Mouse (Mus musculus) MEL (cell line): Measurements from ENCODE around the gene Pitx2. TPM values are rescaled to one million over a fixed set of nuclear protein-coding genes. Genes with fewer than 3 reads are reported as not detected.

Source experiments
- DNase-seq: peaks from one replicate; pipeline ENCODE4 v3.0.0; 2011; ENCODE audit warnings: low read depth, low spot score
- H3K27ac ChIP-seq: 2 replicates; pipeline ENCODE4 v1.5.1; 2012; ENCODE audit warnings: low read depth, mild to moderate bottlenecking, control low read depth, low read length, moderate library complexity; ENCODE audit not compliant: control insufficient read depth
- H3K27me3 ChIP-seq, 2 experiments: fragments of 150-350 bp in 1 of 2; sonication (generic) in 1 of 2; 2 replicates each; pipeline ENCODE4 v1.6.1; 2012; ENCODE audit warnings: low read length in 2 of 2, mild to moderate bottlenecking in 2 of 2, improper control_type of control experiment in 1 of 2, moderate library complexity in 1 of 2; ENCODE audit not compliant: insufficient read depth in 2 of 2, control insufficient read depth in 1 of 2
- H3K36me3 ChIP-seq, 2 experiments: 2 replicates each; pipeline ENCODE4 v1.6.1; 2012 to 2014; ENCODE audit warnings: low read length in 2 of 2, improper control_type of control experiment in 1 of 2, inconsistent platforms in 1 of 2, mild to moderate bottlenecking in 1 of 2; ENCODE audit not compliant: insufficient read depth in 2 of 2, control insufficient read depth in 1 of 2
- H3K4me1 ChIP-seq, 2 experiments: fragments of 150-350 bp in 1 of 2; sonication (generic) in 1 of 2; 2 replicates each; pipeline ENCODE4 v1.6.1; 2012; ENCODE audit warnings: low read length in 2 of 2, improper control_type of control experiment in 1 of 2, mild to moderate bottlenecking in 1 of 2; ENCODE audit not compliant: insufficient read depth in 2 of 2, control insufficient read depth in 1 of 2
- H3K4me3 ChIP-seq, 2 experiments: fragments of 150-350 bp in 1 of 2; sonication (generic) in 1 of 2; 2 replicates each; pipeline ENCODE4 v1.5.1; 2012; ENCODE audit warnings: low read depth in 2 of 2, low read length in 2 of 2, mild to moderate bottlenecking in 2 of 2, moderate library complexity in 2 of 2, control low read depth in 1 of 2, improper control_type of control experiment in 1 of 2; ENCODE audit not compliant: control insufficient read depth in 1 of 2, insufficient read depth in 1 of 2
- H3K79me2 ChIP-seq: 2 replicates; pipeline ENCODE4 v1.6.1; 2012; ENCODE audit warnings: mild to moderate bottlenecking, low read length, moderate library complexity; ENCODE audit not compliant: control insufficient read depth, poor library complexity, insufficient read depth
- H3K9ac ChIP-seq: 2 replicates; pipeline ENCODE4 v1.6.1; 2012; ENCODE audit warnings: low read depth, mild to moderate bottlenecking, control low read depth, low read length, moderate library complexity; ENCODE audit not compliant: control insufficient read depth, poor library complexity, severe bottlenecking
- H3K9me3 ChIP-seq: fragments of 150-350 bp; sonication (generic); replicated peaks from 2 replicates; pipeline ENCODE4 v1.6.1; 2012; ENCODE audit warnings: mild to moderate bottlenecking, low read length, improper control_type of control experiment, moderate library complexity; ENCODE audit not compliant: insufficient read depth
- BHLHE40 ChIP-seq: IDR thresholded peaks from 2 replicates; pipeline ENCODE4 v1.6.1; 2012; ENCODE audit warnings: low read depth, mild to moderate bottlenecking, inconsistent platforms, low read length, improper control_type of control experiment, borderline replicate concordance
- CTCF ChIP-seq, 3 experiments: IDR thresholded peaks in 2 of 3; conservative IDR thresholded peaks in 1 of 3; 2 replicates each; pipeline ENCODE4 v1.5.1; 2011 to 2012; ENCODE audit warnings: low read length in 3 of 3, low read depth in 2 of 3, mild to moderate bottlenecking in 2 of 3, improper control_type of control experiment in 1 of 3, inconsistent platforms in 1 of 3, mixed read lengths in 1 of 3, moderate library complexity in 1 of 3; ENCODE audit not compliant: control insufficient read depth in 1 of 3, insufficient read depth in 1 of 3, poor library complexity in 1 of 3, severe bottlenecking in 1 of 3
- EP300 ChIP-seq, 2 experiments: IDR thresholded peaks; 2 replicates each; pipeline ENCODE4 v1.6.1; 2011; ENCODE audit warnings: improper control_type of control experiment in 2 of 2, low read length in 2 of 2, low read depth in 1 of 2, mild to moderate bottlenecking in 1 of 2
- ETS1 ChIP-seq: IDR thresholded peaks from 2 replicates; pipeline ENCODE4 v1.6.1; 2012; ENCODE audit warnings: low read depth, mild to moderate bottlenecking, inconsistent platforms, low read length, improper control_type of control experiment, moderate library complexity
- MAZ ChIP-seq: IDR thresholded peaks from 2 replicates; pipeline ENCODE4 v1.6.1; 2012; ENCODE audit warnings: low read depth, mild to moderate bottlenecking, inconsistent platforms, low read length, improper control_type of control experiment
- POLR2A ChIP-seq, 2 experiments: IDR thresholded peaks; 2 replicates each; pipeline ENCODE4 v1.6.1; 2011 to 2012; ENCODE audit warnings: low read length in 2 of 2, mild to moderate bottlenecking in 2 of 2, control low read depth in 1 of 2, improper control_type of control experiment in 1 of 2, low read depth in 1 of 2, moderate library complexity in 1 of 2; ENCODE audit not compliant: control insufficient read depth in 1 of 2, insufficient read depth in 1 of 2, poor library complexity in 1 of 2
- POLR2AphosphoS2 ChIP-seq: IDR thresholded peaks from 2 replicates; pipeline ENCODE4 v1.6.1; 2011; ENCODE audit warnings: low read length, improper control_type of control experiment
- RCOR1 ChIP-seq: IDR thresholded peaks from 2 replicates; pipeline ENCODE4 v1.6.1; 2012; ENCODE audit warnings: low read depth, mild to moderate bottlenecking, inconsistent platforms, low read length, improper control_type of control experiment
- USF2 ChIP-seq, 2 experiments: IDR thresholded peaks; 2 replicates each; pipeline ENCODE4 v1.6.1; 2011 to 2012; ENCODE audit warnings: improper control_type of control experiment in 2 of 2, low read length in 2 of 2, borderline replicate concordance in 1 of 2, inconsistent platforms in 1 of 2, low read depth in 1 of 2, mild to moderate bottlenecking in 1 of 2; ENCODE audit not compliant: insufficient read depth in 1 of 2
- ZC3H11A ChIP-seq: IDR thresholded peaks from 2 replicates; pipeline ENCODE4 v1.6.1; 2012; ENCODE audit warnings: low read depth, mild to moderate bottlenecking, inconsistent platforms, low read length, improper control_type of control experiment
- ZKSCAN1 ChIP-seq: IDR thresholded peaks from 2 replicates; pipeline ENCODE4 v1.6.1; 2012; ENCODE audit warnings: low read depth, mild to moderate bottlenecking, inconsistent platforms, low read length, improper control_type of control experiment, moderate library complexity
- polyA plus RNA-seq, 2 experiments: library from polyadenylated mRNA; stranded (reverse) in 1 of 2; unstranded in 1 of 2; fragments of >175 nt in 1 of 2; fragments of >200 nt in 1 of 2; gene quantifications; 2 replicates each; pipeline versions ENCODE4 v1.2.1 to v1.2.4; 2012; ENCODE audit warnings: low replicate concordance in 2 of 2, low read depth in 1 of 2; ENCODE audit not compliant: insufficient read length in 2 of 2, insufficient read depth in 1 of 2, missing spikeins in 1 of 2
- total RNA-seq: library from RNA; depleted of rRNA; stranded (reverse); fragments of 300-350 nt; gene quantifications from 2 replicates; pipeline ENCODE4 v1.2.3, GENCODE M21; 2012

The Pitx2 gene
- total and polyA plus RNA-seq, 3 experiments = not detected

GRCm38 (mm10) chr3:129196550-129196919 is 3.1 kb upstream of the Pitx2 start:
- Histone ChIP-seq H3K27ac (no peak overlapping the region), H3K9ac (no peak overlapping the region), H3K9me3 (no peaks in the 10 kb centered on the region), H3K36me3 (no peaks in the 10 kb centered on the region), H3K27me3 (no peaks in the 10 kb centered on the region), H3K79me2 (no peaks in the 10 kb centered on the region), H3K4me1 (no peaks in the 10 kb centered on the region), H3K4me3 (no peak overlapping the region)
- no peak for DNase-seq
- TF ChIP-seq ZKSCAN1 = no peak

GRCm38 (mm10) chr3:129197035-129197434 is 2.6 kb upstream of the Pitx2 start:
- Histone ChIP-seq H3K79me2 (no peaks in the 10 kb centered on the region), H3K36me3 (no peaks in the 10 kb centered on the region), H3K27me3 (no peaks in the 10 kb centered on the region), H3K9me3 (no peaks in the 10 kb centered on the region), H3K4me1 (no peaks in the 10 kb centered on the region), H3K9ac (no peak overlapping the region), H3K4me3 (no peak overlapping the region), H3K27ac (no peak overlapping the region)
- no peak for TF ChIP-seq ETS1
- no peak for DNase-seq

- no peak for TF ChIP-seq BHLHE40
- no peak for TF ChIP-seq POLR2A (IDR thresholded peaks at IDR 0.05; ENCODE audit: control insufficient read depth in 1 of 2, insufficient read depth in 1 of 2, low read depth in 1 of 2, low read length in 2 of 2, poor library complexity in 1 of 2)
- TF ChIP-seq ZC3H11A = no peak
- no peak for TF ChIP-seq POLR2AphosphoS2
- no peak for TF ChIP-seq MAZ
- no peak for TF ChIP-seq CTCF (IDR thresholded peaks at IDR 0.05 in 2 of 3, conservative IDR thresholded peaks at IDR 0.05 in 1 of 3; ENCODE audit: control insufficient read depth in 1 of 3, insufficient read depth in 1 of 3, low read depth in 2 of 3, low read length in 3 of 3, poor library complexity in 1 of 3, severe bottlenecking in 1 of 3)
- TF ChIP-seq USF2 (IDR thresholded peaks at IDR 0.05; ENCODE audit: borderline replicate concordance in 1 of 2, insufficient read depth in 1 of 2, low read depth in 1 of 2, low read length in 2 of 2) = no peak
- TF ChIP-seq EP300 (IDR thresholded peaks at IDR 0.05; ENCODE audit: low read depth in 1 of 2, low read length in 2 of 2) = no peak
- no peak for TF ChIP-seq RCOR1
- TF ChIP-seq ETS1 = no peak
- no peak for DNase-seq
- Histone ChIP-seq H3K36me3 (no peaks in the 10 kb centered on the region), H3K9me3 (no peaks in the 10 kb centered on the region), H3K79me2 (no peaks in the 10 kb centered on the region), H3K27me3 (no peaks in the 10 kb centered on the region), H3K4me1 (no peaks in the 10 kb centered on the region), H3K4me3 (no peak overlapping the region), H3K9ac (no peak overlapping the region), H3K27ac (no peak overlapping the region)
These were observed 1.7 kb upstream of the Pitx2 start for GRCm38 (mm10) chr3:129197786-129198626.
